Mouse (Mus musculus) induced T-regulatory cell, adult 2 months (primary cell): ENCODE measurements around the gene Cuedc1.
"Not testable (repeated sequence)": the region's sequence is repeated elsewhere in the genome, so short reads cannot be mapped to it uniquely, and the experiment has no call there.

ENCODE experiments used
- DNase-seq: peaks from one replicate; pipeline ENCODE4 v3.0.0-alpha.2; 2012; ENCODE audit warnings: low read depth

Cuedc1 gene

GRCm38 (mm10) chr11:88172601-88173325, 74.9 kb downstream of the Cuedc1 start:
- DNase-seq = no peak

GRCm38 (mm10) chr11:88173386-88174025, 75.6 kb downstream of the Cuedc1 start:
- DNase-seq = no peak

- DNase-seq = no peak
Observed at GRCm38 (mm10) chr11:88180467-88180958, 82.7 kb downstream of the Cuedc1 start.

GRCm38 (mm10) chr11:88180959-88181619, 83.2 kb downstream of the Cuedc1 start:
- no peak for DNase-seq

- no peak for DNase-seq
Observed at GRCm38 (mm10) chr11:88184632-88185180, 86.8 kb downstream of the Cuedc1 start.

- DNase-seq = no peak
Observed at GRCm38 (mm10) chr11:88186078-88186946, 88.5 kb downstream of the Cuedc1 start.

GRCm38 (mm10) chr11:88186947-88187243, 89.0 kb downstream of the Cuedc1 start:
- no peak for DNase-seq

GRCm38 (mm10) chr11:88187417-88188133, 89.7 kb downstream of the Cuedc1 start:
- DNase-seq = peak; percentile 87

- DNase-seq = no peak
Observed at GRCm38 (mm10) chr11:88188216-88188615, 90.4 kb downstream of the Cuedc1 start.

- DNase-seq = no peak
Observed at GRCm38 (mm10) chr11:88188635-88189034, 90.8 kb downstream of the Cuedc1 start.

GRCm38 (mm10) chr11:88192595-88192994, 94.7 kb downstream of the Cuedc1 start:
- peak; percentile 48 for DNase-seq

GRCm38 (mm10) chr11:88193098-88193823, 95.4 kb downstream of the Cuedc1 start:
- DNase-seq = no peak

GRCm38 (mm10) chr11:88193824-88194696, 96.2 kb downstream of the Cuedc1 start:
- DNase-seq = peak; percentile 86

GRCm38 (mm10) chr11:88195699-88196098, 97.8 kb downstream of the Cuedc1 start:
- DNase-seq = not testable (repeated sequence)

- DNase-seq = peak; percentile 80
Observed at GRCm38 (mm10) chr11:88197153-88197576, 99.3 kb downstream of the Cuedc1 start.

GRCm38 (mm10) chr11:88198223-88198622, 100.4 kb downstream of the Cuedc1 start:
- no peak for DNase-seq

GRCm38 (mm10) chr11:88201172-88201571, 103.3 kb downstream of the Cuedc1 start:
- no peak for DNase-seq

- no peak for DNase-seq
Observed at GRCm38 (mm10) chr11:88202077-88202476, 104.2 kb downstream of the Cuedc1 start.
